Mouse (Mus musculus) cerebellum, adult 9-10 months (tissue): ENCODE results near the gene Cxcr2.

Source experiments
- DNase-seq: peaks from one replicate; pipeline ENCODE4 v3.0.0; 2022

The Cxcr2 gene

DNA sequence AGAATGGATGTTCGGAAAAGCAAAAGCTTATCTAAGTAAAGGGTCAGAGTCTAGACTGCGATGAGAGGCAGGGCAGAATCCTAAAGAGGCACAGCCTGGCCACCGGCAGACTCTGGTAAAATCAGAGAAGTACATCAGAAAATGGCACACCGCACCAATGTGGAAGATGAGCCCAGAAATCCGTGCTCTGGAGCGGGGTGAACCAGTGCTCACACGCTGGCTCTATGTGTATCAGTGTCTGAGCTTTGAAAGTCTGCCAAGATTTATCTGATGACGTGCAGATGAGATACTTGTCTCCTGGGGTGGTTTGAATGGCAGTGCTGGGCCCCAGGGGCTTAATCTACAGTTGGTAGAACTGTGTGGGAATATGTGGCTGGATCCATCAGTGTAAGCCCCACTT lies 45.3 kb downstream of the Cxcr2 start:
- no peak for DNase-seq

DNA sequence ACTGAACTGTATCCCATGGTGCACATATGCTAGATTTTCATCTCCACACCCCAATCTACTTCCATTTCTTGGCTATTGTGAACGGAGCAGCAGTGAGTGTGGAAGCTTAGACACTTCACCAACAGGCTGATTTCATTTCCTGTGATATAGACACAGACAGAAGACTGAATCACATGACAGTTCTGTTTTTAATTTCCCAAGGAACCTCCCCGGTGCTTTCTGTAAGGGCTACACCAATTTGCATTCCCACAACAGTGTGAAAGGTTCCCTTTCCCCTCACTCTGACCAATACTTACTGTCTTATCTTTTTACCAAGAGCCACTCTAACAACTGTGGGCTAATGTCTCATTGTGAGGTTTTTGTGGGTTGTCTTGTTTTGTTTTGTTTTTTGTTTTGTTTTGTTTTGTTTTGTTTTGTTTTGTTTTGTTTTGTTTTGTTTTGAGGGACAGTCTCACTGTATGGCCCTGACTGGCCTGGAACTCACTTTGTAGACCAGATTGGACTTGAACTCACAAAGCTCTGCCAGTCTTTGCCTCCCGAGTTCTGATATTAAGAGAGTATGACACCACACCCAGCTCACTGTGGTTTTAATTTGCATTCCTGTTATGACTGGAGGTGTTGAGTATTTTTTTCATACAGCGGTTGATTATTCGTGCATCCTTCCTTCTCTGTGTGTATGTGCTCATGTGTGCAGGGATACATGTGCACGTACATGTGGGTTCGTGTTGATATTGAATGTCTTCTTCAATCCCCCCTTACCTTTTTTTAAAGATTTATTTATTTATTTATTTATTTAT lies 47.5 kb downstream of the Cxcr2 start:
- DNase-seq, result no peak

DNA sequence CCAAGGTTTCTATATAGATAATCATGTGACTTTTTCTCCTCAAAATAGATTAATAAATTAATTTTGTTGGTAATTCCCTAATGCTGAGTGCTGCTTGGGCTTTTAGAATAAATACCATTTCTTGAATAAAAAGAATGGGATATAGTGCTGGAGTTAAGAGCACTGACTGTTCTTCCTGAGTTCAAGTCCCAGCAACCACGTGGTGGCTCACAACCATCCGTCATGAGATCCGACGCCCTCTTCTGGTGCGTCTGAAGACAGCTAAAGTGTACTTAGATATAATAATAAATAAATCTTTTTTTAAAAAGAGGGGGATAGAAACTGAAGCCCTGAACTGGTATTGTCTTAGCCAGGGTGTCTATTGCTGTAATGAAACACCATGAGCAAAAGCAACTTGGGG lies 49.7 kb downstream of the Cxcr2 start:
- no peak for DNase-seq

DNA sequence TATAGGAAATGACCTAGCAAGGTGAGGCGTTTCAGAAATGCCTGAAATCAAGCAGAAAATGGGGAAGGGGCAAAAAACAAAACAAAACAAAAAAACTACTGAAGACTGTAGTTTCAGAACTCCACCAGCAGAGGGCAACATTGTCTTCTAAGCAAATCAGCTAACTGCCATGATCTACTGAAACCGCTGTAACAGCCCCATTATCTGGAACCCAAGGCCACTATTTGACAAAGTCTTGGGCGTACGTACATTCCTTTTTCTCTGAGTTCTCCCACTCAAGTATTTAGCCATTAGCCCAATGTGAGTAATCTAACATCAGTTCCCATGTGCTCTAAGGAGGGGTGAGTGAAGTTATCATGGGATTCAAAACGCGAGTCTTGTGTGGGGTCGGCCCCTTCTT lies 52.1 kb downstream of the Cxcr2 start:
- DNase-seq, result peak; percentile 22

DNA sequence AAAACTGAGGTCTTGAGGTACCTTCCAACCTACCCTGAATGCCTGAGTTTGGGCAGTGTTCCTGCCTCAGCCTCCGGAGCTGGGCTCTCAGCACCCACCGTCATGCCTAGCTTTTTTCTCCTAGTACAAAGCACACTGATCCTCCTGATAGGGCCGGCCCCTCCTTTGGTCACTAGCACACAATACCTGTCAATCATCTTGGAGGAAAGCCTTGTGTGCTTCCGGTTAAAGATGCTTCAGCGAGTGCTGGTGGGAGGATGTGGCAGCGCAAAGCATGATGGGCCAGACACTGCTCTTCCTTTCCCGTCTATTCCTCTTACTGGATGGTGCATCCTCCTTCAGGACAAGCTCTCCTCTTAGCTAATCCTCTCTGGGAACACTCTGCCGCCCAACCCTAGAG lies 52.9 kb downstream of the Cxcr2 start:
- DNase-seq, result no peak

DNA sequence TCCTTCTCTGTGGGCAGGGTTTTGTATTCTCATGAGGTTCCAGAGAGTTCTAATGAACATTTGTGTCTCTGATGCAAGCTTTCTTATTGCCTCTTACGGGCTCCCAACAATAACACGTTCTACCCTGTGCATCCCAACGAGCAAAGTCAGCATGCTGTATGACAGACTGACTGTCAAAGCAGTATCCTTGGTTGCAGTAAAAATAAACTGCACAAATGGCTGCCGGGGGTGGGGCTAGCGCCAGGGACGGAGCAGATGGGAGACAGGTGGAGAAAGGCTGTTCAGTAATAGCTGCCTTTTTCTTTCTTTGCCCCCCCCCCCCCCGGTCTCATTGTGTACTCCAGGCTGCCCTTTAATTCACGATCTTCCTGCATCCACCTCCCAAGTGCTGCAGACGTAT lies 54.1 kb downstream of the Cxcr2 start:
- DNase-seq, result no peak

DNA sequence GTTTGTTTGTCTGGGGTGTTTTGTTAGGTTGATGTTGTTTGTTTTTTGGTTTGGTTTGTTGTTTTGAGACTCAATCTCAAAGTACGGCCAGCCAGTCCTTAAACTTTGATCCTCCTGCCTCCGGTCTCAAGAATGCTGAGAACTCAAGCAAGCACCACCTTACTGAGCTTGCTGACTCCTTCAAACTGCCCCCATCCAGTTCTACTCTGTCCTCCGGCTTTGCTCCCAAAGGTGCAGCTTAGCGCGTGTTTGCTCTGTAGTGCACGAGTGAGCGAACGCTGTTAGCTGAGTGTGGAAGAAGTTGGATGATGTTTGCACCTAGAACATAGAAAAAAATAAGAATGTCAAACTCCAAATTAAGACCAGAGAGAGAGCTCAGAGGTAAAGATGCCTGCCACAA lies 55.2 kb downstream of the Cxcr2 start:
- DNase-seq, result no peak
